Mouse (Mus musculus) midbrain, postnatal 0 days (tissue): Measurements from ENCODE around the gene Zfp629. TPM values are rescaled to one million over a fixed set of nuclear protein-coding genes. Genes with fewer than 3 reads are reported as not detected.
A peak's percentile ranks its signal among the peaks of the same experiment; 100 is the strongest.

Experiments used
- ATAC-seq: fragments of 200-750 bp; cut with Nextera tagmentation; 2 replicates; pipeline ENCODE4 v1.8.0; 2017; ENCODE audit warnings: moderate number of reproducible peaks, mild to moderate bottlenecking, moderate TSS enrichment, moderate library complexity; ENCODE audit not compliant: low FRiP score
- DNase-seq: peaks from one replicate; pipeline ENCODE4 v3.0.0-alpha.2; 2015; ENCODE audit warnings: low spot score
- H3K27ac ChIP-seq: fragments of 300-500 bp; sonication (generic); 2 replicates; pipeline ENCODE4 v1.5.1; 2014; ENCODE audit warnings: low read depth, mild to moderate bottlenecking, low read length, mixed read lengths
- H3K27me3 ChIP-seq: fragments of 300-500 bp; sonication (generic); 2 replicates; pipeline ENCODE4 v1.6.1; 2014; ENCODE audit warnings: low read length, control low read depth, mixed read lengths; ENCODE audit not compliant: insufficient read depth
- H3K36me3 ChIP-seq: fragments of 300-500 bp; sonication (generic); 2 replicates; pipeline ENCODE4 v1.6.1; 2014; ENCODE audit warnings: low read length, control low read depth, mixed read lengths; ENCODE audit not compliant: insufficient read depth
- H3K4me1 ChIP-seq: fragments of 300-500 bp; sonication (generic); 2 replicates; pipeline ENCODE4 v1.6.1; 2014; ENCODE audit warnings: mild to moderate bottlenecking, control low read depth, antibody characterized with exemption, low read length, mixed read lengths; ENCODE audit not compliant: insufficient read depth
- H3K4me2 ChIP-seq: fragments of 300-500 bp; sonication (generic); 2 replicates; pipeline ENCODE4 v1.6.1; 2014; ENCODE audit warnings: low read depth, mild to moderate bottlenecking, low read length, mixed read lengths; ENCODE audit not compliant: poor library complexity, severe bottlenecking
- H3K4me3 ChIP-seq: fragments of 300-500 bp; sonication (generic); 2 replicates; pipeline ENCODE4 v1.5.1; 2014; ENCODE audit warnings: low read depth, mild to moderate bottlenecking, low read length, moderate library complexity
- H3K9ac ChIP-seq: fragments of 300-500 bp; sonication (generic); replicated peaks from 2 replicates; pipeline ENCODE4 v1.6.1; 2014; ENCODE audit warnings: mild to moderate bottlenecking, low read length, moderate library complexity, mixed read lengths; ENCODE audit not compliant: poor library complexity, severe bottlenecking
- H3K9me3 ChIP-seq: fragments of 300-500 bp; sonication (generic); 2 replicates; pipeline ENCODE4 v1.6.1; 2016; ENCODE audit warnings: low read length, control low read depth
- CTCF ChIP-seq: IDR thresholded peaks from 2 replicates; pipeline ENCODE4 v1.5.1; 2016; ENCODE audit warnings: antibody characterized with exemption, mild to moderate bottlenecking
- WGBS: fragments of 180-500 bp; shearing (Covaris S2); extraction: QIAGEN DNeasy Blood & Tissue Kit; methylation state at CpG from one replicate; pipeline ENCODE4 v1.1.7; 2014; 5-methylcytosine and 5-hydroxymethylcytosine counted together
- polyA plus RNA-seq: library from polyadenylated mRNA; unstranded; fragments of >200 nt; fragmentation: Nextera tagmentation; extraction: Ambion mirVana; gene quantifications from 2 replicates; pipeline ENCODE4 v1.2.1, GENCODE M21; 2015
- total RNA-seq: library from RNA; depleted of rRNA; stranded (reverse); fragments of >200 nt; gene quantifications from 2 replicates; pipeline ENCODE4 v1.2.3, GENCODE M21; 2014

Gene Zfp629
- total and polyA plus RNA-seq, 2 experiments from 2014 or later, result 15.5 to 42.6 TPM

- H3K27ac ChIP-seq, result peak overlapping the region; percentile 96; the same call in 1 of the 2 replicates
- 14% methylated on average over 8 of the region's 8 CpGs for WGBS
Measured at GRCm38 (mm10) chr7:127614091-127614490, 1.5 kb downstream of the Zfp629 start.

GRCm38 (mm10) chr7:127613501-127613900, 2.1 kb downstream of the Zfp629 start:
- H3K36me3 ChIP-seq, result peaks cover 38% of the 10 kb centered on the region
- no peak overlapping the region for H3K27ac ChIP-seq
- DNase-seq (no peak), ATAC-seq (no peak)
- no peaks in the 10 kb centered on the region for H3K9me3 ChIP-seq
- H3K4me2 ChIP-seq, result peak overlapping the region; percentile 93; the same call in 1 of the 2 replicates
- 89% methylated on average over 8 of the region's 8 CpGs for WGBS
- no peaks in the 10 kb centered on the region for H3K27me3 ChIP-seq
- TF ChIP-seq CTCF, result no peak
- peaks cover 6% of the 10 kb centered on the region; the same call in 1 of the 2 replicates for H3K4me1 ChIP-seq
- H3K9ac ChIP-seq, result peak overlapping the region; percentile 94; the same call in 1 of the 2 replicates
- peak overlapping the region; percentile 100; the same call in 1 of the 2 replicates for H3K4me3 ChIP-seq

More at GRCm38 (mm10) chr7:127614091-127614490, 1.5 kb downstream of the Zfp629 start:
- DNase-seq (no peak), ATAC-seq (no peak)
- Histone ChIP-seq H3K4me2 (peak overlapping the region; percentile 93), H3K36me3 (peaks cover 33% of the 10 kb centered on the region), H3K27me3 (no peaks in the 10 kb centered on the region), H3K9ac (peak overlapping the region; percentile 94), H3K4me3 (peak overlapping the region; percentile 100), H3K9me3 (no peaks in the 10 kb centered on the region), H3K4me1 (peaks cover 6% of the 10 kb centered on the region; the same call in 1 of the 2 replicates)
- TF ChIP-seq CTCF, result no peak

GRCm38 (mm10) chr7:127611561-127611960, 4.0 kb downstream of the Zfp629 start:
- Histone ChIP-seq H3K9ac (no peak overlapping the region), H3K27ac (no peak overlapping the region), H3K27me3 (no peaks in the 10 kb centered on the region), H3K4me3 (no peak overlapping the region), H3K4me2 (no peak overlapping the region), H3K4me1 (peaks cover 6% of the 10 kb centered on the region; the same call in 1 of the 2 replicates), H3K36me3 (peaks cover 53% of the 10 kb centered on the region), H3K9me3 (no peaks in the 10 kb centered on the region)
- DNase-seq, result no peak
- TF ChIP-seq CTCF, result no peak
- WGBS, result 95% methylated on average over 26 of the region's 26 CpGs
- ATAC-seq, result no peak

GRCm38 (mm10) chr7:127611011-127611410, 4.6 kb downstream of the Zfp629 start:
- H3K9me3 ChIP-seq, result no peaks in the 10 kb centered on the region
- no peak overlapping the region for H3K4me3 ChIP-seq
- H3K27ac ChIP-seq, result no peak overlapping the region
- H3K36me3 ChIP-seq, result peaks cover 53% of the 10 kb centered on the region
- WGBS, result 96% methylated on average over 29 of the region's 29 CpGs
- no peak for ATAC-seq
- no peaks in the 10 kb centered on the region for H3K27me3 ChIP-seq
- H3K9ac ChIP-seq, result no peak overlapping the region
- no peak for DNase-seq
- TF ChIP-seq CTCF, result no peak
- H3K4me1 ChIP-seq, result peaks cover 6% of the 10 kb centered on the region; the same call in 1 of the 2 replicates
- H3K4me2 ChIP-seq, result no peak overlapping the region

- 85% methylated on average over 6 of the region's 6 CpGs for WGBS
- Histone ChIP-seq H3K27me3 (no peaks in the 10 kb centered on the region), H3K4me3 (no peak overlapping the region), H3K4me2 (no peak overlapping the region), H3K27ac (no peak overlapping the region), H3K9me3 (no peaks in the 10 kb centered on the region), H3K36me3 (peaks cover 78% of the 10 kb centered on the region), H3K4me1 (no peaks in the 10 kb centered on the region), H3K9ac (no peak overlapping the region)
- no peak for TF ChIP-seq CTCF
- no peak for ATAC-seq
- DNase-seq, result no peak
Measured at GRCm38 (mm10) chr7:127607150-127607549, 8.4 kb downstream of the Zfp629 start.

GRCm38 (mm10) chr7:127604256-127604655, 11.3 kb downstream of the Zfp629 start:
- Histone ChIP-seq H3K4me3 (no peak overlapping the region), H3K9ac (no peak overlapping the region), H3K4me1 (no peaks in the 10 kb centered on the region), H3K4me2 (no peak overlapping the region), H3K36me3 (peaks cover 72% of the 10 kb centered on the region), H3K27ac (no peak overlapping the region), H3K27me3 (no peaks in the 10 kb centered on the region), H3K9me3 (no peaks in the 10 kb centered on the region)
- 91% methylated on average over 10 of the region's 10 CpGs for WGBS
- no peak for TF ChIP-seq CTCF
- no peak for DNase-seq
- ATAC-seq, result no peak
